Mouse (Mus musculus) myocyte (in vitro differentiated cells): ENCODE data around the gene Med6. TPM values are rescaled to one million over a fixed set of nuclear protein-coding genes. Genes with fewer than 3 reads are reported as not detected.
A peak's percentile ranks its signal among the peaks of the same experiment; 100 is the strongest.

ENCODE experiments used
- H3K27me3 ChIP-seq: one replicate; pipeline ENCODE4 v1.6.1; 2011; ENCODE audit not compliant: control insufficient read depth, insufficient read depth, insufficient read length
- H3K36me3 ChIP-seq: one replicate; pipeline ENCODE4 v1.6.1; 2011; ENCODE audit not compliant: control insufficient read depth, insufficient read depth
- H3K4me2 ChIP-seq: one replicate; pipeline ENCODE4 v1.6.1; 2011; ENCODE audit warnings: low read depth, control low read depth
- H3K4me3 ChIP-seq: one replicate; pipeline ENCODE4 v1.5.1; 2011; ENCODE audit warnings: mild to moderate bottlenecking, control low read depth, moderate library complexity
- H3K79me2 ChIP-seq: one replicate; pipeline ENCODE4 v1.6.1; 2011; ENCODE audit not compliant: control insufficient read depth, insufficient read depth
- H3ac ChIP-seq: one replicate; pipeline ENCODE4 v1.6.1; 2011; ENCODE audit not compliant: control insufficient read depth, insufficient read length
- CEBPB ChIP-seq: IDR thresholded peaks from 2 replicates; pipeline ENCODE4 v1.6.1; 2011; ENCODE audit warnings: mild to moderate bottlenecking, moderate library complexity; ENCODE audit not compliant: poor library complexity, insufficient read depth, severe bottlenecking
- E2F4 ChIP-seq: IDR thresholded peaks from one replicate; pipeline ENCODE4 v1.6.1; 2011; ENCODE audit warnings: mild to moderate bottlenecking, control low read depth, moderate library complexity; ENCODE audit not compliant: insufficient read depth
- MAX ChIP-seq: IDR thresholded peaks from one replicate; pipeline ENCODE4 v1.6.1; 2011; ENCODE audit warnings: low read depth, mild to moderate bottlenecking, control low read depth
- MYOD1 ChIP-seq, 3 experiments: IDR thresholded peaks; one replicate each; pipeline ENCODE4 v1.6.1; 2011; ENCODE audit warnings: control low read depth in 2 of 3, low read depth in 2 of 3, mild to moderate bottlenecking in 2 of 3, moderate library complexity in 1 of 3; ENCODE audit not compliant: insufficient read length in 2 of 3, control insufficient read depth in 1 of 3
- MYOG ChIP-seq, 3 experiments: IDR thresholded peaks; one replicate each; pipeline ENCODE4 v1.6.1; 2011; ENCODE audit warnings: control low read depth in 2 of 3, low read depth in 2 of 3, mild to moderate bottlenecking in 2 of 3; ENCODE audit not compliant: insufficient read length in 2 of 3, control insufficient read depth in 1 of 3, insufficient read depth in 1 of 3
- POLR2A ChIP-seq: IDR thresholded peaks from one replicate; pipeline ENCODE4 v1.6.1; 2011; ENCODE audit warnings: low read depth, mild to moderate bottlenecking, control low read depth, moderate library complexity; ENCODE audit not compliant: insufficient read length
- POLR2AphosphoS2 ChIP-seq: IDR thresholded peaks from one replicate; pipeline ENCODE4 v1.6.1; 2011; ENCODE audit warnings: low read depth, control low read depth; ENCODE audit not compliant: insufficient read length
- REST ChIP-seq: IDR thresholded peaks from one replicate; pipeline ENCODE4 v1.6.1; 2011; ENCODE audit warnings: mild to moderate bottlenecking, control low read depth, moderate library complexity; ENCODE audit not compliant: insufficient read depth, insufficient read length
- SRF ChIP-seq: IDR thresholded peaks from one replicate; pipeline ENCODE4 v1.6.1; 2011; ENCODE audit warnings: low read depth; ENCODE audit not compliant: control insufficient read depth, insufficient read length
- TCF12 ChIP-seq: IDR thresholded peaks from one replicate; pipeline ENCODE4 v1.6.1; 2011; ENCODE audit warnings: mild to moderate bottlenecking, control low read depth; ENCODE audit not compliant: poor library complexity, insufficient read depth, severe bottlenecking
- TCF3 ChIP-seq: IDR thresholded peaks from one replicate; pipeline ENCODE4 v1.6.1; 2011; ENCODE audit warnings: low read depth, control low read depth; ENCODE audit not compliant: insufficient read length
- USF1 ChIP-seq: IDR thresholded peaks from one replicate; pipeline ENCODE4 v1.6.1; 2011; ENCODE audit warnings: low read depth, mild to moderate bottlenecking, control low read depth, moderate library complexity
- polyA plus RNA-seq: library from polyadenylated mRNA; unstranded; fragments of >200 nt; fragmentation: generic; extraction: Trizol; gene quantifications from one replicate; pipeline ENCODE4 v1.2.1, GENCODE M21; 2012; ENCODE audit warnings: missing spikeins

Gene Med6
- polyA plus RNA-seq = 25.9 TPM

- Histone ChIP-seq H3ac (no peak within 1 kb of the TSS), H3K4me2 (peak within 1 kb of the TSS; percentile 80), H3K79me2 (peaks cover 37% of the 10 kb centered on the region), H3K4me3 (peak within 1 kb of the TSS; percentile 86), H3K27me3 (no peaks in the 10 kb centered on the region), H3K36me3 (peaks cover 12% of the 10 kb centered on the region)
- TF ChIP-seq POLR2AphosphoS2 = no peak
- TF ChIP-seq POLR2A = peak; percentile 54
- peak in 1 of 3 experiments; percentile 17 for TF ChIP-seq MYOG (IDR thresholded peaks at IDR 0.05; ENCODE audit: control insufficient read depth in 1 of 3, insufficient read depth in 1 of 3, insufficient read length in 2 of 3, low read depth in 2 of 3)
- peak; percentile 87 for TF ChIP-seq SRF
- peak; percentile 53 for TF ChIP-seq E2F4
Measured at GRCm38 (mm10) chr12:81594902-81595671, at the start of gene Med6. Med6 (minus strand) TSS chr12:81595008.

- peaks cover 2% of the 10 kb centered on the region for H3K36me3 ChIP-seq
- no peaks in the 10 kb centered on the region for H3K27me3 ChIP-seq
- peaks cover 18% of the 10 kb centered on the region for H3K79me2 ChIP-seq
- no peak overlapping the region for H3K4me2 ChIP-seq
- no peak overlapping the region for H3ac ChIP-seq
- H3K4me3 ChIP-seq = no peak overlapping the region
- TF ChIP-seq MAX = no peak
- TF ChIP-seq USF1 = no peak
- no peak for TF ChIP-seq SRF
Measured at GRCm38 (mm10) chr12:81642361-81643082, 47.7 kb upstream of the Med6 start.

- no peak overlapping the region for H3K4me2 ChIP-seq
- TF ChIP-seq TCF12 = no peak
Measured at GRCm38 (mm10) chr12:81640656-81641055, 45.8 kb upstream of the Med6 start.

GRCm38 (mm10) chr12:81633246-81633645, 38.4 kb upstream of the Med6 start:
- peaks cover 37% of the 10 kb centered on the region for H3K79me2 ChIP-seq
- no peak overlapping the region for H3ac ChIP-seq
- H3K36me3 ChIP-seq = peaks cover 7% of the 10 kb centered on the region
- H3K27me3 ChIP-seq = no peaks in the 10 kb centered on the region
- TF ChIP-seq REST (no peak), POLR2A (no peak), MYOG (IDR thresholded peaks at IDR 0.05; ENCODE audit: control insufficient read depth in 1 of 3, insufficient read depth in 1 of 3, insufficient read length in 2 of 3, low read depth in 2 of 3) (no peak), MYOD1 (IDR thresholded peaks at IDR 0.05; ENCODE audit: control insufficient read depth in 1 of 3, insufficient read length in 2 of 3, low read depth in 2 of 3) (no peak), CEBPB (no peak), SRF (no peak)
- peak overlapping the region; percentile 75 for H3K4me3 ChIP-seq
- peak overlapping the region; percentile 77 for H3K4me2 ChIP-seq

More at GRCm38 (mm10) chr12:81640656-81641055, 45.8 kb upstream of the Med6 start:
- H3K4me3 ChIP-seq = no peak overlapping the region
- H3K27me3 ChIP-seq = no peaks in the 10 kb centered on the region
- no peak overlapping the region for H3ac ChIP-seq
- H3K36me3 ChIP-seq = peaks cover 7% of the 10 kb centered on the region
- H3K79me2 ChIP-seq = peaks cover 16% of the 10 kb centered on the region

GRCm38 (mm10) chr12:81631661-81632401, 37.0 kb upstream of the Med6 start:
- H3K27me3 ChIP-seq = no peaks in the 10 kb centered on the region
- no peak for TF ChIP-seq SRF
- no peak for TF ChIP-seq REST
- TF ChIP-seq E2F4 = no peak
- no peak for TF ChIP-seq TCF12
- TF ChIP-seq TCF3 = no peak
- peak; percentile 38 for TF ChIP-seq POLR2A
- TF ChIP-seq MYOD1 (IDR thresholded peaks at IDR 0.05; ENCODE audit: control insufficient read depth in 1 of 3, insufficient read length in 2 of 3, low read depth in 2 of 3) = peak in 2 of 3 experiments; percentile 19 to 56

More at GRCm38 (mm10) chr12:81631661-81632401, 37.0 kb upstream of the Med6 start:
- peaks cover 37% of the 10 kb centered on the region for H3K79me2 ChIP-seq
- H3K36me3 ChIP-seq = no peaks in the 10 kb centered on the region
- H3K4me2 ChIP-seq = peak overlapping the region; percentile 77
- peak overlapping the region; percentile 75 for H3K4me3 ChIP-seq
- H3ac ChIP-seq = peak overlapping the region; percentile 60
